Mouse (Mus musculus): ENCODE measurements around the gene Zbtb9. TPM values are rescaled to one million over a fixed set of nuclear protein-coding genes. Genes with fewer than 3 reads are reported as not detected.

Zbtb9 gene
- polyA plus RNA-seq, 1 experiment from 2014 or later = 9.1 TPM

DNA sequence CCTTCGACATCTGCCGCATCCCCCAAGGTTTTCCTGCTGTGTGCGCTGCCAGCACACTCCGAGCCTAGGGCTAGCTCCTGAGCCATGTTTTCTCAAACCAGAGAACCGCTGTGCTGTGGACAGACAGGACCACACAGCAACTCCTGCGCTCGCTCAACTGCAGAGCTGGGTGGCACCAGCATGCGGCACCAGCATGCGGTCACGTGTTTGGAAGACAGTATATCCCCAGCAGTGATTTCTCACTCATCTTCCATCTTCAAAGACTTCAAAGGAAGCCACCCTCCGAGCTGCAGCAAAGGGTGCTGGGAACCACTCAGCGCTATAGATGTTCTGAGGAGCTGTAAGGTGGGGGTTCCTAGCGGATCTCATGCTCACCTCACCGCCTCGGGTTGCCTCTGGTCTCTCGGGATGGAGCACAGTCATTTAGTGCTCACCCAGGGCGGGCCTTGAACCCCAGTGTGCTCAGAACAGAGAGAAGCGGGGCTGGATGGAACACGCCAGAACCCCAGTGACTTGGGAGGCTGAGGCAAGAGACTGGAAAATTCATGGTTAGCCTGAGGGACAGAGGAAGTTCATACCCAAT, 32.0 kb downstream of the Zbtb9 start:
- no peak overlapping the region for H3K4me3 ChIP-seq (ENCODE audit: low read depth, low read length)
- no peaks in the 10 kb centered on the region for H3K36me3 ChIP-seq (ENCODE audit: control insufficient read depth, insufficient read depth, low read length)
- no peak overlapping the region for H3K27ac ChIP-seq (replicated peaks; ENCODE audit: low read depth, low read length)
- no peaks in the 10 kb centered on the region for H3K4me1 ChIP-seq (ENCODE audit: control insufficient read depth, insufficient read depth, low read length)
- H3K4me2 ChIP-seq (ENCODE audit: low read depth, low read length) = no peak overlapping the region
- DNase-seq (ENCODE audit: low spot score) (no peak), ATAC-seq (ENCODE audit: low read depth) (no peak)
- no peak overlapping the region for H3K9ac ChIP-seq (ENCODE audit: low read depth, low read length)
- no peaks in the 10 kb centered on the region for H3K9me3 ChIP-seq (ENCODE audit: control insufficient read depth, low read length)
- H3K27me3 ChIP-seq (replicated peaks; ENCODE audit: control insufficient read depth, insufficient read depth, low read length) = no peaks in the 10 kb centered on the region
- WGBS = 47% methylated on average over 19 of the region's 19 CpGs

DNA sequence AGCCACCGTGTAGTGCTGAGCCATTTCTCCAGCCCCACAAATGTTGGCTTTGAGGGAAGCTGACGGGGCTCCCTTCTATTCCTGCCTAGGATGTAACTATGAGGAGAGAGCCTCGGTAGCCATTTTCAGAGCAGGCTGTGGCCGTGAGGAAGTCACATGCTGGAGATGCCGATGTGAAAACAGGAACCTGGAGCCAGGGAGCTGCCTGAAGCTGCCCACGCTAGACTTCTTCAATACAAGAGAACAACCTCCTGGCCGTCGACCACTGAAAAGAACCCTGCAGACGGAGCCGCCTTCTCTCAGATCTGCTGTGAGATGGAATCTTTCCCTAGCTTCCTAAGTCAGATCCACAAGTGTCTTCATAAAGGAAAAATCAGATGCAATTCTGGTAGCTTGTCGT, 32.7 kb downstream of the Zbtb9 start:
- no peaks in the 10 kb centered on the region for H3K4me1 ChIP-seq (ENCODE audit: control insufficient read depth, insufficient read depth, low read length)
- DNase-seq (ENCODE audit: low spot score) (no peak), ATAC-seq (ENCODE audit: low read depth) (no peak)
- H3K9me3 ChIP-seq (ENCODE audit: control insufficient read depth, low read length) = no peaks in the 10 kb centered on the region
- H3K9ac ChIP-seq (ENCODE audit: low read depth, low read length) = no peak overlapping the region
- WGBS = 53% methylated on average over 11 of the region's 11 CpGs
- no peak overlapping the region for H3K4me2 ChIP-seq (ENCODE audit: low read depth, low read length)
- H3K4me3 ChIP-seq (ENCODE audit: low read depth, low read length) = no peak overlapping the region
- H3K27ac ChIP-seq (replicated peaks; ENCODE audit: low read depth, low read length) = no peak overlapping the region
- H3K36me3 ChIP-seq (ENCODE audit: control insufficient read depth, insufficient read depth, low read length) = no peaks in the 10 kb centered on the region
- no peaks in the 10 kb centered on the region for H3K27me3 ChIP-seq (replicated peaks; ENCODE audit: control insufficient read depth, insufficient read depth, low read length)

DNA sequence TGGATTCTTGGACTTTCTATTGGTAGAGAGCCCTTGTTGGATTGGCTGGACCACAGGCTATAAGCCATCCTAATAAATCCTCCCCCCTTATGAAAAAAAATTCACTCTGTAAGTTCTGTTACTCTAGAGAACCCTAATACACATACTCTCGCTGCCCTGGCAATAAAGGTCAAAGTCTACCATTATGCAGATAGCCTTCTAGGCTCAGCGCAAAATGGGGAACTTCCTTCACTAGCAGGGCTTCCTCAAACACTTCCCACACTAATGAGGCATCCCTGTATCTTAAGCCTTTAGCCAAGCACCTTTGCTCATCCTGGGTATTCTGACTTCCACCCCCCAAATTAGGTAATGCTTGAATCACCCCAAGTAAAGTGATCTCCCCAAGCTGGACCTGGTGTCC, 35.3 kb downstream of the Zbtb9 start:
- 83% methylated on average over 2 of the region's 2 CpGs for WGBS
- no peaks in the 10 kb centered on the region for H3K4me1 ChIP-seq (ENCODE audit: control insufficient read depth, insufficient read depth, low read length)
- no peak overlapping the region for H3K4me2 ChIP-seq (ENCODE audit: low read depth, low read length)
- H3K36me3 ChIP-seq (ENCODE audit: control insufficient read depth, insufficient read depth, low read length) = no peaks in the 10 kb centered on the region
- ATAC-seq (ENCODE audit: low read depth) = no peak
- H3K27ac ChIP-seq (replicated peaks; ENCODE audit: low read depth, low read length) = no peak overlapping the region
- no peak overlapping the region for H3K4me3 ChIP-seq (ENCODE audit: low read depth, low read length)
- H3K9me3 ChIP-seq (ENCODE audit: control insufficient read depth, low read length) = no peaks in the 10 kb centered on the region
- no peak for DNase-seq (ENCODE audit: low spot score)
- no peak overlapping the region for H3K9ac ChIP-seq (ENCODE audit: low read depth, low read length)
- no peaks in the 10 kb centered on the region for H3K27me3 ChIP-seq (replicated peaks; ENCODE audit: control insufficient read depth, insufficient read depth, low read length)

DNA sequence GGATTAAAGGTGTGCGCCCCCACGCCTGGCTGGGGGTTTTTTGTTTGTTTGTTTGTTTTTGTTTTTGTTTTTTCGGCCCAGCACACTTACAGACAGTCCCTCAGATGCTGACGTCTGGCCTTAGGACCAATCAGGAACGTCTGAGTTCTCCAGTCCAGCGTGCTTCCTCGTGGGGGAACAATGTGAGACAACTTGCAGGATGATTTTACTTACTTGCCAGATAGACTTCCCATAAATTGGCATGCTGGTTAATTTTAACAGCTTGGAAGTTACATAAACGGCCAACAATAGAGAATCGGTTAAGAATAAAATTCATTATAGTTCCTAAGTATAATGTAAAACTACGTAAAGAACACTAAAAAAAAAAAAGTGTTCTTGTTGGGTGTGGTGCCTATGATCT, 38.2 kb downstream of the Zbtb9 start:
- H3K4me2 ChIP-seq (ENCODE audit: low read depth, low read length) = no peak overlapping the region
- no peaks in the 10 kb centered on the region for H3K4me1 ChIP-seq (ENCODE audit: control insufficient read depth, insufficient read depth, low read length)
- H3K27me3 ChIP-seq (replicated peaks; ENCODE audit: control insufficient read depth, insufficient read depth, low read length) = no peaks in the 10 kb centered on the region
- H3K9me3 ChIP-seq (ENCODE audit: control insufficient read depth, low read length) = no peaks in the 10 kb centered on the region
- no peak overlapping the region for H3K27ac ChIP-seq (replicated peaks; ENCODE audit: low read depth, low read length)
- 84% methylated on average over 10 of the region's 10 CpGs for WGBS
- DNase-seq (ENCODE audit: low spot score) (no peak), ATAC-seq (ENCODE audit: low read depth) (no peak)
- no peak overlapping the region for H3K9ac ChIP-seq (ENCODE audit: low read depth, low read length)
- H3K4me3 ChIP-seq (ENCODE audit: low read depth, low read length) = no peak overlapping the region
- H3K36me3 ChIP-seq (ENCODE audit: control insufficient read depth, insufficient read depth, low read length) = no peaks in the 10 kb centered on the region

DNA sequence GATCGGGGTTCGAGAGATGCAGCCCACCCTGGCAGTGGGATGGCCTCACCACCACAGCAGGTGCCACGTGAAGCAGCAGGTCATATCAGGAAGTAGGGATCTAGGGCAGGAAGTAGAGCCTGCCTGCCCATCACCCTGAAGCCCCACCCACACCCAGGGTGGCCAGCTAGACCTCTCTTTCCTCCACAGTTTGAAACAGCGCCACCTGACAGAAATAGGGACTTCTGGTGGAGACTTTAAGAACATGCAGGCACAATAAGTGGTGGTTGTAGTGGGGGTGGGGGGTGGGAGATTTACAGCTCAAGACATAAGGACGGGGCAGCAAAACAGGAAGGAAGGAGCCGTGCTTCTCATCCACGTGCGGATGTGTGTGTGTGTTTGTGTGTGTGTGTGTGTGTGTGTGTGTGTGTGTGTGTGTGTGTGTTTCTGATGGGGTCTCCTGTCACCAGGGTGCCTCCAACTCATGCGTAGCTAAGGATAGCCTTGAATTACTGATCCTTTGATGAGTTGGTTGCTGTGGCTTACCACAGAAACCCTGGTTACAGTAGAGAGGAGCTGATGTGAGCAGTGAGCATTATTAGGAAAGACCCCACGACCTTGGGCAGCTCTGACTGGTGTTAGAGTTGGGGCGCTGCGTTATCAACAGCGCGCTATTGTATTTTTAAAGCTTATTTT, 39.2 kb downstream of the Zbtb9 start:
- no peak overlapping the region for H3K4me3 ChIP-seq (ENCODE audit: low read depth, low read length)
- no peaks in the 10 kb centered on the region for H3K4me1 ChIP-seq (ENCODE audit: control insufficient read depth, insufficient read depth, low read length)
- no peak overlapping the region for H3K4me2 ChIP-seq (ENCODE audit: low read depth, low read length)
- DNase-seq (ENCODE audit: low spot score) (no peak), ATAC-seq (ENCODE audit: low read depth) (no peak)
- no peak overlapping the region for H3K9ac ChIP-seq (ENCODE audit: low read depth, low read length)
- H3K27me3 ChIP-seq (replicated peaks; ENCODE audit: control insufficient read depth, insufficient read depth, low read length) = no peaks in the 10 kb centered on the region
- no peaks in the 10 kb centered on the region for H3K9me3 ChIP-seq (ENCODE audit: control insufficient read depth, low read length)
- H3K36me3 ChIP-seq (ENCODE audit: control insufficient read depth, insufficient read depth, low read length) = no peaks in the 10 kb centered on the region
- WGBS = 54% methylated on average over 14 of the region's 14 CpGs
- no peak overlapping the region for H3K27ac ChIP-seq (replicated peaks; ENCODE audit: low read depth, low read length)

DNA sequence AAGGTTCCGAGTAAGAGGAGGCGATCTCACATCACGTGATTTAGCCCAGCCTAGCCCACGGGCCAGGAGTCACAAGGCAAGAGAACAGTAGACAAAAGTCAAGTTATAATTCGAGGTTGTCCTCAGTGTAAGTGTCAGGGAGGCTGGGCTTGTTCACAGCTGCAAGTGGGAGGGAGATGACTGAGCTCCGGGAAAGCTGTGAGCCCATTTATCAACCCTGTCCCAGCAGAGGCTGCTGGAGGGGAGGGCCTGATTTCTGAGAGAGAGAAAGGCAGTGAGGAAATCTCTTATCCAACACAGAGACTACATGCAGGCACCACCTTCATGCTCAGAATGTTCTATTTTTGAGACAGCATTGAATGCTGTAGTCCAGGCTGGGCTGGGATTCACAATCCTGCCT, 39.9 kb downstream of the Zbtb9 start:
- no peak overlapping the region for H3K4me3 ChIP-seq (ENCODE audit: low read depth, low read length)
- H3K27me3 ChIP-seq (replicated peaks; ENCODE audit: control insufficient read depth, insufficient read depth, low read length) = no peaks in the 10 kb centered on the region
- no peak for DNase-seq (ENCODE audit: low spot score)
- H3K4me1 ChIP-seq (ENCODE audit: control insufficient read depth, insufficient read depth, low read length) = no peaks in the 10 kb centered on the region
- H3K27ac ChIP-seq (replicated peaks; ENCODE audit: low read depth, low read length) = no peak overlapping the region
- no peak overlapping the region for H3K4me2 ChIP-seq (ENCODE audit: low read depth, low read length)
- H3K36me3 ChIP-seq (ENCODE audit: control insufficient read depth, insufficient read depth, low read length) = no peaks in the 10 kb centered on the region
- H3K9me3 ChIP-seq (ENCODE audit: control insufficient read depth, low read length) = no peaks in the 10 kb centered on the region
- H3K9ac ChIP-seq (ENCODE audit: low read depth, low read length) = no peak overlapping the region
- whole genome bisulfite sequencing = 42% methylated on average over 6 of the region's 6 CpGs
- ATAC-seq (ENCODE audit: low read depth) = no peak

DNA sequence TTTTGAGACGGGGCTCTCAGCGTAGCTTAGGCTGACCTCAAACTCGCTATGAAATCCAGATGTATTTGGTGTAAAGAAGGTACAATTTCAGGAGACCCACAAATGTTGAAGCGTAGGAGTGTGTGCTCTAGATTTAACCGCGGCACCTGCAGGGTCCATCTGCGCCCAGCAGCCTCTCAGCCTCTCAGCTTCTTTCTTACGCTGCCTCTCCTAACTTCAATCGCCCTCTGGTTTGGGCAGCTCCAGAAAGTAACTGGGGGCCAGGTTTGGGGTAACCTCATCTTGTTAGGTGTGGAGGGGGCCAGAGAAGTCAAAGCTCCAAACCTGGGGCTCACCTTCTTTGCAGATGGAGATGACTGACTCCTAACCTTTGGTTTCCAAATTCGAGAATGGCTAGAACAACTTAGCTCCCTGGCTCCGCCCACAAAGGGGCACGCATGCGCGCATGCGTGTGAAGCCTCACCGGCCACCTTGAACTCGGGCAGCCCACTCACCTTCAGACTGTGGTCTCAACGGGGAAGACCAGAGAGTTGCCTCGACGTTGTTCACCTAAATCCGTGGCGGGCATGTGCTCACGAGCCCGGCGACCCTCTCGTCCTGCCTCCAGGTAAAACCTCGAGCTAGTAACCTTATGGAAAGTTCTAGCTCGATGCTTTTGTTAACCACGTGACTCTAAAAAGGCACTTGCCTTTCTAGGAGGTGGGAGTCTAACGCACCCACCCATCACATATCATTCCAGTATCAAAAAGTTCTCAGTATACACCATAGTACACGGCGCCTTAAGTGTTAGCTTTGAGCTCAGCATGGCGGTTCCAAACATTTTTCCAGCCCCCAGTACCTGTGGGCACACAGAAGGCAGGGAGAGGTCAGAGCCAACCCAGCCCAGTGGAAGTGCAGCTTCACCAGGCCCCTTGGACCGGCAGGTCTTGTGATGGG, 44.9 kb downstream of the Zbtb9 start:
- H3K4me3 ChIP-seq (ENCODE audit: low read depth, low read length) = peak overlapping the region; percentile 56
- 5% methylated on average over 33 of the region's 34 CpGs for WGBS
- ATAC-seq (ENCODE audit: low read depth) (peak; percentile 83), DNase-seq (ENCODE audit: low spot score) (peak; percentile 93)
- H3K36me3 ChIP-seq (ENCODE audit: control insufficient read depth, insufficient read depth, low read length) = peaks cover 32% of the 10 kb centered on the region
- peaks cover 7% of the 10 kb centered on the region; the same call in 1 of the 2 replicates for H3K4me1 ChIP-seq (ENCODE audit: control insufficient read depth, insufficient read depth, low read length)
- no peaks in the 10 kb centered on the region for H3K9me3 ChIP-seq (ENCODE audit: control insufficient read depth, low read length)
- H3K4me2 ChIP-seq (ENCODE audit: low read depth, low read length) = peak overlapping the region; percentile 87
- peak overlapping the region; percentile 68 for H3K9ac ChIP-seq (ENCODE audit: low read depth, low read length)
- peak overlapping the region; percentile 68 for H3K27ac ChIP-seq (replicated peaks; ENCODE audit: low read depth, low read length)
- no peaks in the 10 kb centered on the region for H3K27me3 ChIP-seq (replicated peaks; ENCODE audit: control insufficient read depth, insufficient read depth, low read length)

DNA sequence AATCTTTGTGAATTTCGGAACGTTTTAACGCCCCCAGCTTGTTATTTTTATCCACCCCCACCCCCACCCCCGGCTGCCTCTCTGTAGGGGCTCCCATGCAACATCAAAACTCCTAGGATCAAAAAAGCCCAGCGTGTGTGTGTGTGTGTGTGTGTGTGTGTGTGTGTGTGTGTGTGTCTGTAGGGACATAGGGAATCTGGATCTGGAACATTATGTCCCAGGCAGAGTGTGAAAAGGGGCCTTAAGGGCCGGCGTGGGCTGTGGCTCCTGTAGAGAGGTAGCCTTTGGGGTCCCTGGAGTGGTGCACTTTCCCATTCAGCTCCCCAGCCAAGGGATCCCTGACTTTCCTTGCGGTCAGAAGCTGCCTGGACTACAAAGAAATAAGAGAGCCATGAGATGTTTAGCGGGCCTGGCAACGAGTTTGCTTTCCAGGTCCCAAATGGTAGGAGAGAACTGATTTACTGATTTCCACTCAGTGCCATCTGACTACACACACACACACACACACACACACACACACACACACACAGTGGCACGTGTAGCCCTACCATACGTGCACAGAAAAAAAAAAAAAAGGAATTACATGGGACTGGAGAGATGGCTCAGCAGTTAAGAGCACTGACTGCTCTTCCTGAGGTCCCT, 45.7 kb downstream of the Zbtb9 start:
- WGBS = 39% methylated on average over 12 of the region's 12 CpGs
- Histone ChIP-seq H3K4me3 (ENCODE audit: low read depth, low read length) (peak overlapping the region; percentile 56), H3K27ac (replicated peaks; ENCODE audit: low read depth, low read length) (peak overlapping the region; percentile 68), H3K4me2 (ENCODE audit: low read depth, low read length) (peak overlapping the region; percentile 87), H3K9me3 (ENCODE audit: control insufficient read depth, low read length) (no peaks in the 10 kb centered on the region), H3K36me3 (ENCODE audit: control insufficient read depth, insufficient read depth, low read length) (peaks cover 38% of the 10 kb centered on the region), H3K9ac (ENCODE audit: low read depth, low read length) (peak overlapping the region; percentile 68), H3K4me1 (ENCODE audit: control insufficient read depth, insufficient read depth, low read length) (peaks cover 7% of the 10 kb centered on the region; the same call in 1 of the 2 replicates), H3K27me3 (replicated peaks; ENCODE audit: control insufficient read depth, insufficient read depth, low read length) (no peaks in the 10 kb centered on the region)
- no peak for DNase-seq (ENCODE audit: low spot score)
- ATAC-seq (ENCODE audit: low read depth) = no peak

Measured in embryonic facial prominence, embryonic 14.5 days (tissue).